Mouse (Mus musculus) embryonic facial prominence, embryonic 13.5 days (tissue): Measurements from ENCODE around the gene D1Pas1. TPM values are rescaled to one million over a fixed set of nuclear protein-coding genes. Genes with fewer than 3 reads are reported as not detected.

Source experiments
- ATAC-seq: fragments of 200-750 bp; cut with Nextera tagmentation; 2 replicates; pipeline ENCODE4 v1.8.0; 2017; ENCODE audit warnings: low read depth; ENCODE audit not compliant: insufficient number of reproducible peaks, insufficient read depth, low FRiP score, low TSS enrichment
- H3K27ac ChIP-seq: fragments of 300-500 bp; sonication (generic); 2 replicates; pipeline ENCODE4 v1.5.1; 2015; ENCODE audit warnings: moderate library complexity, mild to moderate bottlenecking, inconsistent platforms
- H3K27me3 ChIP-seq: fragments of 300-500 bp; sonication (generic); 2 replicates; pipeline ENCODE4 v1.6.1; 2015; ENCODE audit warnings: mild to moderate bottlenecking, inconsistent platforms
- H3K36me3 ChIP-seq: fragments of 300-500 bp; sonication (generic); 2 replicates; pipeline ENCODE4 v1.6.1; 2015; ENCODE audit warnings: mild to moderate bottlenecking, inconsistent platforms
- H3K4me1 ChIP-seq: fragments of 300-500 bp; sonication (generic); 2 replicates; pipeline ENCODE4 v1.6.1; 2015; ENCODE audit warnings: inconsistent platforms
- H3K4me2 ChIP-seq: fragments of 300-500 bp; sonication (generic); 2 replicates; pipeline ENCODE4 v1.6.1; 2015; ENCODE audit warnings: moderate library complexity, mild to moderate bottlenecking, inconsistent platforms
- H3K4me3 ChIP-seq: fragments of 300-500 bp; sonication (generic); 2 replicates; pipeline ENCODE4 v1.5.1; 2015; ENCODE audit warnings: mild to moderate bottlenecking, inconsistent platforms
- H3K9ac ChIP-seq: fragments of 300-500 bp; sonication (generic); 2 replicates; pipeline ENCODE4 v1.6.1; 2015; ENCODE audit warnings: mild to moderate bottlenecking, inconsistent platforms
- H3K9me3 ChIP-seq: fragments of 300-500 bp; sonication (generic); 2 replicates; pipeline ENCODE4 v1.6.1; 2016; ENCODE audit warnings: inconsistent platforms
- WGBS: fragments of 180-500 bp; shearing (Covaris S2); methylation state at CpG from one replicate; pipeline ENCODE4 v1.1.7; 2015; ENCODE audit warnings: mixed read lengths; 5-methylcytosine and 5-hydroxymethylcytosine counted together
- polyA plus RNA-seq: library from polyadenylated mRNA; unstranded; fragments of >200 nt; fragmentation: Nextera tagmentation; extraction: Ambion mirVana; gene quantifications from 2 replicates; pipeline ENCODE4 v1.2.1, GENCODE M21; 2015

D1Pas1 gene
- polyA plus RNA-seq, 1 experiment from 2014 or later = not detected

GRCm38 (mm10) chr1:186988822-186989221 lies 21.6 kb downstream of the D1Pas1 start:
- no peak overlapping the region for H3K9ac ChIP-seq
- no peak for ATAC-seq
- 57% methylated on average over 4 of the region's 4 CpGs for WGBS

GRCm38 (mm10) chr1:186991473-186991872 lies 24.3 kb downstream of the D1Pas1 start:
- ATAC-seq = no peak
- H3K36me3 ChIP-seq = no peaks in the 10 kb centered on the region
- no peaks in the 10 kb centered on the region for H3K4me1 ChIP-seq

More at GRCm38 (mm10) chr1:186988822-186989221, 21.6 kb downstream of the D1Pas1 start:
- Histone ChIP-seq H3K27me3 (no peaks in the 10 kb centered on the region), H3K4me3 (no peak overlapping the region), H3K4me1 (no peaks in the 10 kb centered on the region), H3K27ac (no peak overlapping the region), H3K9me3 (no peaks in the 10 kb centered on the region), H3K36me3 (no peaks in the 10 kb centered on the region), H3K4me2 (no peak overlapping the region)

GRCm38 (mm10) chr1:186992113-186992512 lies 24.9 kb downstream of the D1Pas1 start:
- Histone ChIP-seq H3K27me3 (no peaks in the 10 kb centered on the region), H3K36me3 (no peaks in the 10 kb centered on the region), H3K4me2 (no peak overlapping the region), H3K9me3 (no peaks in the 10 kb centered on the region), H3K27ac (no peak overlapping the region), H3K4me3 (no peak overlapping the region), H3K4me1 (no peaks in the 10 kb centered on the region), H3K9ac (no peak overlapping the region)
- no peak for ATAC-seq
- 93% methylated on average over 3 of the region's 3 CpGs for WGBS

More at GRCm38 (mm10) chr1:186991473-186991872, 24.3 kb downstream of the D1Pas1 start:
- Histone ChIP-seq H3K9me3 (no peaks in the 10 kb centered on the region), H3K9ac (no peak overlapping the region), H3K27ac (no peak overlapping the region), H3K4me2 (no peak overlapping the region), H3K27me3 (no peaks in the 10 kb centered on the region), H3K4me3 (no peak overlapping the region)
- 63% methylated on average over 6 of the region's 6 CpGs for WGBS

GRCm38 (mm10) chr1:186997596-186998304 lies 30.5 kb downstream of the D1Pas1 start:
- Histone ChIP-seq H3K36me3 (no peaks in the 10 kb centered on the region), H3K27ac (no peak overlapping the region), H3K9ac (no peak overlapping the region), H3K9me3 (no peaks in the 10 kb centered on the region), H3K4me3 (no peak overlapping the region), H3K4me1 (no peaks in the 10 kb centered on the region), H3K27me3 (no peaks in the 10 kb centered on the region), H3K4me2 (no peak overlapping the region)
- 81% methylated on average over 21 of the region's 21 CpGs for WGBS
- no peak for ATAC-seq

- H3K36me3 ChIP-seq = no peaks in the 10 kb centered on the region
- H3K27ac ChIP-seq = no peak overlapping the region
- no peak overlapping the region for H3K4me3 ChIP-seq
- H3K9ac ChIP-seq = no peak overlapping the region
- ATAC-seq = no peak
- no peaks in the 10 kb centered on the region for H3K9me3 ChIP-seq
- H3K27me3 ChIP-seq = no peaks in the 10 kb centered on the region
- no peaks in the 10 kb centered on the region for H3K4me1 ChIP-seq
- 64% methylated on average over 7 of the region's 7 CpGs for WGBS
- no peak overlapping the region for H3K4me2 ChIP-seq
These were observed 36.2 kb downstream of the D1Pas1 start for GRCm38 (mm10) chr1:187003441-187003861.

GRCm38 (mm10) chr1:187004306-187004705 lies 37.1 kb downstream of the D1Pas1 start:
- no peaks in the 10 kb centered on the region for H3K4me1 ChIP-seq
- no peaks in the 10 kb centered on the region for H3K36me3 ChIP-seq
- no peak overlapping the region for H3K27ac ChIP-seq
- no peak overlapping the region for H3K4me2 ChIP-seq
- H3K27me3 ChIP-seq = no peaks in the 10 kb centered on the region
- no peaks in the 10 kb centered on the region for H3K9me3 ChIP-seq
- H3K9ac ChIP-seq = no peak overlapping the region
- no peak overlapping the region for H3K4me3 ChIP-seq
- WGBS = 89% methylated on average over 1 of the region's 1 CpGs
- no peak for ATAC-seq

GRCm38 (mm10) chr1:187006227-187006925 lies 39.2 kb downstream of the D1Pas1 start:
- H3K9ac ChIP-seq = no peak overlapping the region
- H3K9me3 ChIP-seq = no peaks in the 10 kb centered on the region
- no peaks in the 10 kb centered on the region for H3K27me3 ChIP-seq
- H3K4me3 ChIP-seq = no peak overlapping the region
- H3K4me1 ChIP-seq = no peaks in the 10 kb centered on the region
- no peaks in the 10 kb centered on the region for H3K36me3 ChIP-seq
- ATAC-seq = no peak
- H3K4me2 ChIP-seq = no peak overlapping the region
- 90% methylated on average over 14 of the region's 14 CpGs for WGBS
- no peak overlapping the region for H3K27ac ChIP-seq

GRCm38 (mm10) chr1:187008236-187008635 lies 41.0 kb downstream of the D1Pas1 start:
- ATAC-seq = no peak
- 84% methylated on average over 7 of the region's 7 CpGs for WGBS
- no peak overlapping the region for H3K27ac ChIP-seq
- H3K27me3 ChIP-seq = no peaks in the 10 kb centered on the region
- H3K9me3 ChIP-seq = no peaks in the 10 kb centered on the region
- H3K4me1 ChIP-seq = no peaks in the 10 kb centered on the region
- no peak overlapping the region for H3K9ac ChIP-seq
- H3K4me2 ChIP-seq = no peak overlapping the region
- no peaks in the 10 kb centered on the region for H3K36me3 ChIP-seq
- H3K4me3 ChIP-seq = no peak overlapping the region

- Histone ChIP-seq H3K4me2 (no peak overlapping the region), H3K9me3 (no peaks in the 10 kb centered on the region), H3K27ac (no peak overlapping the region), H3K4me3 (no peak overlapping the region), H3K9ac (no peak overlapping the region), H3K27me3 (no peaks in the 10 kb centered on the region), H3K36me3 (no peaks in the 10 kb centered on the region), H3K4me1 (no peaks in the 10 kb centered on the region)
- no peak for ATAC-seq
- 76% methylated on average over 11 of the region's 11 CpGs for WGBS
These were observed 42.9 kb downstream of the D1Pas1 start for GRCm38 (mm10) chr1:187010071-187010470.

- Histone ChIP-seq H3K36me3 (no peaks in the 10 kb centered on the region), H3K9me3 (no peaks in the 10 kb centered on the region), H3K27me3 (no peaks in the 10 kb centered on the region), H3K9ac (no peak overlapping the region), H3K4me2 (no peak overlapping the region), H3K27ac (no peak overlapping the region), H3K4me3 (no peak overlapping the region), H3K4me1 (no peaks in the 10 kb centered on the region; the same call in 1 of the 2 replicates)
- 87% methylated on average over 4 of the region's 4 CpGs for WGBS
- ATAC-seq = no peak
These were observed 44.4 kb downstream of the D1Pas1 start for GRCm38 (mm10) chr1:187011601-187012000.

GRCm38 (mm10) chr1:187014141-187014540 lies 46.9 kb downstream of the D1Pas1 start:
- Histone ChIP-seq H3K4me1 (peaks cover 3% of the 10 kb centered on the region; the same call in 1 of the 2 replicates), H3K27ac (no peak overlapping the region), H3K4me3 (no peak overlapping the region), H3K9me3 (no peaks in the 10 kb centered on the region), H3K4me2 (no peak overlapping the region), H3K9ac (no peak overlapping the region), H3K27me3 (no peaks in the 10 kb centered on the region), H3K36me3 (no peaks in the 10 kb centered on the region)
- WGBS = 94% methylated on average over 2 of the region's 2 CpGs
- no peak for ATAC-seq

- WGBS = 65% methylated on average over 1 of the region's 1 CpGs
- no peak for ATAC-seq
These were observed 48.5 kb downstream of the D1Pas1 start for GRCm38 (mm10) chr1:187015673-187016072.

More at GRCm38 (mm10) chr1:187015673-187016072, 48.5 kb downstream of the D1Pas1 start:
- Histone ChIP-seq H3K36me3 (no peaks in the 10 kb centered on the region), H3K9ac (no peak overlapping the region), H3K4me3 (no peak overlapping the region), H3K9me3 (no peaks in the 10 kb centered on the region), H3K4me2 (no peak overlapping the region), H3K4me1 (peaks cover 3% of the 10 kb centered on the region; the same call in 1 of the 2 replicates), H3K27me3 (no peaks in the 10 kb centered on the region), H3K27ac (no peak overlapping the region)
